Mouse (Mus musculus) ES-E14 (cell line): ENCODE data around the gene Vwa1. TPM values are rescaled to one million over a fixed set of nuclear protein-coding genes. Genes with fewer than 3 reads are reported as not detected.
A peak's percentile ranks its signal among the peaks of the same experiment; 100 is the strongest.
"Not testable (repeated sequence)": the region's sequence is repeated elsewhere in the genome, so short reads cannot be mapped to it uniquely, and the experiment has no call there.

Experiments
- DNase-seq: peaks from one replicate; pipeline ENCODE4 v3.0.0-alpha.2; 2013; ENCODE audit warnings: low read depth, low spot score
- H3K27ac ChIP-seq: 2 replicates; pipeline ENCODE4 v1.5.1; 2012; ENCODE audit warnings: low read depth, mild to moderate bottlenecking, low read length, moderate library complexity, mixed read lengths; ENCODE audit not compliant: poor library complexity, insufficient read depth, severe bottlenecking
- H3K36me3 ChIP-seq: 2 replicates; pipeline ENCODE4 v1.6.1; 2012; ENCODE audit warnings: mild to moderate bottlenecking, low read length, moderate library complexity, mixed read lengths; ENCODE audit not compliant: control insufficient read depth, poor library complexity, insufficient read depth, severe bottlenecking
- H3K4me1 ChIP-seq, 2 experiments: fragments of 150-350 bp in 1 of 2; sonication (generic) in 1 of 2; 2 replicates each; pipeline ENCODE4 v1.6.1; 2012; ENCODE audit warnings: low read length in 2 of 2, mild to moderate bottlenecking in 1 of 2, mixed read lengths in 1 of 2; ENCODE audit not compliant: control insufficient read depth in 2 of 2, insufficient read depth in 2 of 2, poor library complexity in 1 of 2
- H3K4me3 ChIP-seq, 2 experiments: fragments of 150-350 bp in 1 of 2; sonication (generic) in 1 of 2; 2 replicates each; pipeline ENCODE4 v1.5.1; 2012; ENCODE audit warnings: low read length in 2 of 2, low read depth in 1 of 2, mild to moderate bottlenecking in 1 of 2, mixed read lengths in 1 of 2; ENCODE audit not compliant: insufficient read depth in 1 of 2, poor library complexity in 1 of 2, severe bottlenecking in 1 of 2
- H3K9ac ChIP-seq: 2 replicates; pipeline ENCODE4 v1.6.1; 2012; ENCODE audit warnings: low read depth, mild to moderate bottlenecking, low read length, mixed read lengths; ENCODE audit not compliant: poor library complexity, insufficient read depth, severe bottlenecking
- H3K9me3 ChIP-seq: fragments of 150-350 bp; sonication (generic); 2 replicates; pipeline ENCODE4 v1.6.1; 2012; ENCODE audit warnings: low read depth, mild to moderate bottlenecking, low read length; ENCODE audit not compliant: control insufficient read depth, insufficient read depth
- CHD2 ChIP-seq: IDR thresholded peaks from 2 replicates; pipeline ENCODE4 v1.6.1; 2014; ENCODE audit warnings: mild to moderate bottlenecking, low read depth, low read length, inconsistent platforms
- HCFC1 ChIP-seq: IDR thresholded peaks from 2 replicates; pipeline ENCODE4 v1.6.1; 2012; ENCODE audit warnings: low read length, inconsistent platforms, borderline replicate concordance; ENCODE audit not compliant: insufficient read depth
- MAFK ChIP-seq: IDR thresholded peaks from 2 replicates; pipeline ENCODE4 v1.6.1; 2014; ENCODE audit warnings: mild to moderate bottlenecking, low read depth, low read length, inconsistent platforms; ENCODE audit not compliant: insufficient read depth
- ZC3H11A ChIP-seq: IDR thresholded peaks from 2 replicates; pipeline ENCODE4 v1.6.1; 2012; ENCODE audit warnings: low read depth, mild to moderate bottlenecking, inconsistent platforms, low read length, borderline replicate concordance
- ZNF384 ChIP-seq: IDR thresholded peaks from 2 replicates; pipeline ENCODE4 v1.6.1; 2012; ENCODE audit warnings: low read depth, low read length, inconsistent platforms
- in situ Hi-C, 2 experiments: fragments of 600-800 bp; cut with MboI; formaldehyde crosslinking; loops; one replicate each; pipeline ENCODE4 v1.15.1; 2025; ENCODE audit warnings: low sequenced_read_pairs in 2 of 2, inconsistent platforms in 1 of 2; ENCODE audit not compliant: unreplicated experiment in 2 of 2
- total RNA-seq: library from RNA; depleted of rRNA; stranded (reverse); fragments of 300-350 nt; gene quantifications from 2 replicates; pipeline ENCODE4 v1.2.3, GENCODE M21; 2012

Gene Vwa1
- total RNA-seq, 1 experiment: 4.6 TPM

GRCm38 (mm10) chr4:155802075-155802474, 27.6 kb upstream of the Vwa1 start:
- H3K9me3 ChIP-seq: no peaks in the 10 kb centered on the region
- no peak for DNase-seq
- in situ Hi-C loops: no loop called here
- TF ChIP-seq HCFC1 (no peak), ZNF384 (no peak)
- H3K4me1 ChIP-seq: peaks cover 0 to 2% of the 10 kb centered on the region in 2 experiments; a peak in 2 of 4 replicates
- no peak overlapping the region for H3K27ac ChIP-seq
- H3K36me3 ChIP-seq: peaks cover 10% of the 10 kb centered on the region
- H3K9ac ChIP-seq: no peak overlapping the region
- H3K4me3 ChIP-seq: no peak overlapping the region

DNA sequence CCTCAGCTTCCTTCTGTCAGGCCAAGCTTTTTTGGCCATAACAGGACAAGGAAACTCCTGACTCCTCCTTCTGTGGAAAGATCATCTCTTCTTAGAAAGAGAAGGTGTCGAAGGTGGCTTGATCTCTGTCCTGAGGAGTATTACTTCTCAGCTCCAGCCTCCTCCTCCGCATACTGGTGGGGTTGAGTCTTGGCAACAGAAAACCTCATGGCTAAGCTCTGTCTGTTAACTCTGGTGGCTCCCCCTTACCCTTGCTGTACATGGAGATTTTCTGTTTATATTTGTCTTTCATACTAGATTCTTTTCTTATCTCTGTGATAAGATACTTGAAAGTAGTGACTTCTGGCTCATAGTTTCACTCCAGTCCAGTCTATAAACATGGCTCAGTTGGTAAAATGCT, 19.2 kb upstream of the Vwa1 start:
- Histone ChIP-seq H3K4me3 (no peak overlapping the region), H3K27ac (no peak overlapping the region), H3K9me3 (no peaks in the 10 kb centered on the region), H3K9ac (no peak overlapping the region), H3K36me3 (no peaks in the 10 kb centered on the region), H3K4me1 (no peaks in the 10 kb centered on the region)
- no peak for DNase-seq
- in situ Hi-C loops: no loop called here
- TF ChIP-seq MAFK (no peak), CHD2 (no peak), ZNF384 (no peak), ZC3H11A (no peak), HCFC1 (no peak)

DNA sequence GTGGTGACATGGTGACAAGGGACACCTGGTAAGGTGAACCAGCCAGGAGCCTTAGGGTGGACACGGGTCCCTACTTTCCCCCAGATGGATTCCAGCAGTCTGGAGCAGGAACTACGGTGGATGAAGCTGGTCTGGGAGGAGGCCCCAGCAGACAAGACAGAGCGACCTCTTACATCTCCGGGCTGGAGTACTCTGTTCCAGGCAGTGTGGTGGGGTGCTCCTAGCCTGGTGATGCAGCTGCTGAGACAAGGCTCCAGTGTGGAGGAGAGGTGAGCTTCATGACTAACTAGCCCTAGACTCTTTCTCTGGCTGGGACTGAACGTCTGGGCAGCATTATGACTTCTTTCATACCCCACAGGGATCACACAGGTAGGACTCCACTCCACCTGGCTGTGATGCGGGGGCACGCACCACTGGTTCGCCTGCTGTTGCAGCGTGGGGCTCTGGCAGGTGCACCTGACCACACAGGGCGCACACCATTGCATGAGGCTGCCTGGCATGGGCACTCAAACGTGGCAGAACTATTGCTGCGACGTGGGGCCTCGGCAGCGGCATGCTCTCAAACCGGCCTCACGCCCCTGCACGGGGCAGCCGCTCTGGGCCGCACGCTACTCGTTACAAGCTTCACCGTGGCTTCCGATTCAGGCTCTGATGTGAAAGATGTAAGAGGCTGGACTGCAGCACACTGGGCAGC, 16.9 kb upstream of the Vwa1 start:
- DNase-seq: no peak
- in situ Hi-C loops: no loop called here
- peak overlapping the region; percentile 2; the same call in 1 of the 2 replicates for H3K9ac ChIP-seq
- H3K4me3 ChIP-seq: peak overlapping the region; percentile 58
- no peaks in the 10 kb centered on the region for H3K4me1 ChIP-seq
- H3K9me3 ChIP-seq: no peaks in the 10 kb centered on the region
- H3K36me3 ChIP-seq: no peaks in the 10 kb centered on the region
- no peak overlapping the region for H3K27ac ChIP-seq
- TF ChIP-seq ZNF384: no peak
- no peak for TF ChIP-seq HCFC1
- TF ChIP-seq MAFK: no peak
- no peak for TF ChIP-seq CHD2
- TF ChIP-seq ZC3H11A: no peak

GRCm38 (mm10) chr4:155790650-155791161, 16.2 kb upstream of the Vwa1 start:
- DNase-seq: no peak
- no peaks in the 10 kb centered on the region for H3K9me3 ChIP-seq
- no peak overlapping the region for H3K9ac ChIP-seq
- H3K36me3 ChIP-seq: no peaks in the 10 kb centered on the region
- in situ Hi-C loops: no loop called here
- TF ChIP-seq ZNF384 (no peak), ZC3H11A (no peak), MAFK (no peak), CHD2 (no peak), HCFC1 (no peak)
- no peaks in the 10 kb centered on the region for H3K4me1 ChIP-seq
- no peak overlapping the region for H3K4me3 ChIP-seq
- no peak overlapping the region for H3K27ac ChIP-seq

DNA sequence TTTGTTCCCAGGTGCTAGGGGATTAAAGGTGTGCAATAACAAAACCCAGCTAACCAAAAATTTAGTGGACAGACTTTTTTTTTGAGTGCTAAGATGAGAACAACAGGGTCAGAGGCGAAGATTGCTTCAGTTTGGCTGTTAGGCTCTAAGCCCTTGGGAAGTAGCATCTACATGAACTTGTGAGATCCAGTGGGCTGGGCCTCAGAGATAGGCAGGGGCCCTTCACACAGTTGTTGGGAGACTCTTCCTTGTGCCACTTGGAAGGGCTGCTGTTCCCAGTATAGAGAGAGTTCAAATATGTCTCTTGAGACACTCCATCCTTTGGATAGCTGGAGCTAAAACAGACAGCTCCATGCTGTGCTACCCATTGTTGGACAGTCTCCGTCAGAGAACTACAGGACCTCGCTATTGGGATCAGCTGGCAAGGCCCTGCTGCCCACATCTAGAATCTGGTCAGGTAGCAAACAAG, 15.6 kb upstream of the Vwa1 start, which contains the start of gene Ankrd65:
Gene Ankrd65, plus strand, starts transcription at position 419 of the 469 bp plus-strand sequence.
- Histone ChIP-seq H3K36me3 (no peaks in the 10 kb centered on the region), H3K4me3 (no peak within 1 kb of the TSS), H3K4me1 (peaks cover 3 to 4% of the 10 kb centered on the region in 2 experiments; a peak in 3 of 4 replicates), H3K9me3 (no peaks in the 10 kb centered on the region), H3K27ac (no peak within 1 kb of the TSS), H3K9ac (no peak within 1 kb of the TSS)
- TF ChIP-seq ZNF384 (no peak), ZC3H11A (no peak)
- no peak for DNase-seq
- in situ Hi-C loops: no loop called here

- H3K4me3 ChIP-seq, H3K27ac ChIP-seq, H3K4me1 ChIP-seq, DNase-seq, H3K36me3 ChIP-seq, H3K9ac ChIP-seq, H3K9me3 ChIP-seq, in situ Hi-C loops: not testable (repeated sequence)
Observed at GRCm38 (mm10) chr4:155788833-155789232, 14.3 kb upstream of the Vwa1 start.
